Mouse (Mus musculus) c-Kit-negative CD71-positive TER-119-positive erythroid progenitor cells, embryonic 14.5 days (primary cell): ENCODE measurements around the gene Astn1.

ENCODE experiments used
- DNase-seq: peaks from one replicate; pipeline ENCODE4 v3.0.0-alpha.2; 2013; ENCODE audit warnings: low read depth, low spot score

Gene Astn1

DNA sequence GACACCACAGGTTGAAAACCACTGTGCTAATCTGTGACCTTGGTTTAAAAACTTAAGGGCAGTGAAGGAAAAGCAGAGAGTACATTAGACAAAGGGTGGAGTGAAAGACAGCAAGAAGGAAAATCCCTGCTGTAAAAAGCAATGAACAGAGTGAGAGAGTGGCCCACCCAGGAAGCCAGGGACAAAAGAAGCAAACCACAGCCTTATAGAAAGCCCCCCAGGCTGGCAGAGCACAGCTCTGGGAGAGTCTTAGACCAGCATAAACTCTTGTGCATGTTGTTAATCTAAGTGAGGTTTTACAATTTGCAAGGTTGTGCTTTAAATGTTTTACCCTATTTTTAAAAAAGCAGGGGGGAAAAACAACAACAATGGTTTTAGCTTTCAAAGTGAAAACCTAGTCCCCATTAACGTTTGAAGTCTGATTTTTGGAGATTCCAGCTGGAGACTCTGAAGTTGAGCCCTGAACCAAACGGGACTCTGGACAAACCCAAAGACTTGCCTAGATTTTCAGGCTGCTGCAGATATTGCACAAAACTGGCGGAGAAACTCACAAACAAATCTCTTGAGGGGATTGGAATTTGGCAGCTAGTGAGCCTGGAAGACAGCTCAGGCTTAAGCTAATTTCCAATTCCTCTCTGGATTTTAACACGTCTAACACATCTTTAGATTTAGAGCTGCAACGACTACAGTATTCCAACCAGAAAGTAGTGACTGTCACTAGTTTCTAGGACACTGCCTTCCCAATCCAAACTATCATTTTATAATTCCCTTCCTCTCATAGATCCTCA, 377.3 kb downstream of the Astn1 start:
- DNase-seq, result no peak

DNA sequence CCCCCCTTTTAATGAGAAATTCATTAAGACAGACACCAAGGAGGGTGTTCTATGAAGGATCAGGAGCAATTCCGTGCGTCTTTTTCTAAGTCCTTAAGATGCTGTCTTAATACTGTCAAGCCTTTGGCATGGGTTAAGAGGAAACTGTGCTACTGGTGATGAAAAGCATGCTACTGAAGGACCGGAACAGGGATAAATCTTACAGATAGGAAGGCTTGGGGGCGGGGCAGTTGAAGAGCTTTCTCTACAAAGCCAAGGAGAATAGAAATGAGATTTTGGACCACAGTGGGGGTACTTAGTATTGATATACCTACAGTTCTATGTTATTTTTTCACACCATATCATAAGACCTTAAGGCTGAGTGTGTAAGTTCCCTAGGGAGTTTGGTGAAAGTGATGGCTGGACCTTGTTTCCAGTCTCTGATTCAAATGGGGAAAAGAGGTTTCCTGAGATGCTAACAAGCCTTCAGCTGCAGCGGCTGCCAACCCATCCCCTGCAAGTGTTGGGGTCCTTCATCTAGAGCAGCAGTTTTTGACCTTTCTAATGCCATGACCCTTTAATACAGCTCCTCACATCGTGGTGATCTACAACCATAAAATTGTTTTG, 378.2 kb downstream of the Astn1 start:
- no peak for DNase-seq

DNA sequence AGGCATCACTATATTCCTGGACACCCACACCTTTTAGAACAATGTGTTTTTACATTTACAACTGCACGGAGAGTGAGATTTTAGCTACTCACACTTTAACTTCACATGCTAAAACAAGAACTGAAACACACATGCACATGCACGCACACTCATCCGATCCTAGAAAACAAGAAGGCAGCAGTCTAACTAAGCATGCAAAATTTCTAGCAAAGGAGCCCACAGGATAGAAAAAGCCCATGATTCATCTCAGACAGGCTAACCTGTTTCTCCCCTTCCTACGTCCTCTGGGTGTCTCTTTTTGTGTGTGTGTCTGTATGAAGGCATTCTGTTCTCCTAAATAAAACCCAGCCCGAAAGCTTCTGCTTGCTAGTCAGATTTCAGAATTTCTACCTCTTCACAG, 378.9 kb downstream of the Astn1 start:
- DNase-seq, result no peak
